Mouse (Mus musculus): ENCODE data around the gene Ppp6r3. TPM values are rescaled to one million over a fixed set of nuclear protein-coding genes. Genes with fewer than 3 reads are reported as not detected.

Ppp6r3 gene
- polyA plus RNA-seq, 1 experiment from 2014 or later: 43.1 TPM

DNA sequence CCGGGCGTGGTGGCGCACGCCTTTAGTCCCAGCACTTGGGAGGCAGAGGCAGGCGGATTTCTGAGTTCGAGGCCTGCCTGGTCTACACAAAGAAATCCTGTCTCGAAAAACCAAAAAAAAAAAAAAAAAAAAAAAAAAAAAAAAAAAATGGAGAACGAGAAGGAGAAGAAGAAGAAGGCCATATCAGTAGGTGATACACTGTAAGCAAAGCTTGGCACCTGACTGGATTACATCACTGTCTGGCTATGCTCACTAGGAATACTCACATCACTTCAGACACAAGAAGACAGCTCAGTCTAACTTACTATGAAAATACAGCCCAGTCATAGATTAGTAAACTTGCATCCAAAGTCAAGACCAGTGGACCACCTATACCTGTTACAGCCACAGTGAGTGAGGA is 20.8 kb downstream of the Ppp6r3 start:
- Histone ChIP-seq H3K4me1 (ENCODE audit: control insufficient read depth, insufficient read depth, low read length) (peaks cover 7% of the 10 kb centered on the region; the same call in 1 of the 2 replicates), H3K4me2 (ENCODE audit: low read depth, low read length) (no peak overlapping the region), H3K27me3 (replicated peaks; ENCODE audit: control insufficient read depth, insufficient read depth, low read length) (no peaks in the 10 kb centered on the region), H3K4me3 (ENCODE audit: low read length) (no peak overlapping the region), H3K9ac (ENCODE audit: low read depth, low read length) (no peak overlapping the region), H3K36me3 (ENCODE audit: control insufficient read depth, insufficient read depth, low read length) (no peaks in the 10 kb centered on the region), H3K9me3 (ENCODE audit: control insufficient read depth, low read length) (no peaks in the 10 kb centered on the region), H3K27ac (ENCODE audit: low read length) (no peak overlapping the region)
- 93% methylated on average over 8 of the region's 8 CpGs for WGBS
- ATAC-seq: no peak

DNA sequence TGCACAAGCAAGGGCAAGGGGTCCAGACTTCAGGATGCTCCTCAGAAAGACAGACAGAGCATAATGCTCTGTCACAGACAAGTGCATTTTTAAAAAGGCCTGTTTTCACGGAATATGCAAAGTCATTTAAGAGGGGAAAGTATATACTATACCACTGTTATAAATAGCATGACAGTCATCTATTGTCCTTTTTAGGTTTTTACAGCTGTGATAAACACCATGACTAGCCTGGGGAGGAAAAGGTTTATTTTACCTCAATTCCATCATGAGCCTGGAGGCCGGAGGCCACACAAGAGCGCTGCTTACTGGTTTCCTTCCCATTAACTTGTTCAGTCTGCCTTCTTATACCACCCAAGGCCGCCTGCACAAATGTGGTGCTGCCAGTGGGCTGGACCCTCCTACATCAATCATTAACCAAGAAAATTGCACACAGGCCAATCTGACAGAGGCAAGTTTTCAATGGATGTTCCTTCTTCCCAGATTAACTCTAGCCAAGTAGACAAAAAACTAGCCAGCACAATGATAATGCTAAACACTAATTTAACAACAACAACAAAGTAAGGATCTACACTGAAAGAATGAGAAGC is 23.9 kb downstream of the Ppp6r3 start:
- peak; percentile 66 for ATAC-seq
- no peak overlapping the region for H3K4me2 ChIP-seq (ENCODE audit: low read depth, low read length)
- no peaks in the 10 kb centered on the region for H3K9me3 ChIP-seq (ENCODE audit: control insufficient read depth, low read length)
- 29% methylated on average over 4 of the region's 4 CpGs for WGBS
- H3K9ac ChIP-seq (ENCODE audit: low read depth, low read length): no peak overlapping the region
- H3K4me1 ChIP-seq (ENCODE audit: control insufficient read depth, insufficient read depth, low read length): peaks cover 7% of the 10 kb centered on the region; the same call in 1 of the 2 replicates
- H3K36me3 ChIP-seq (ENCODE audit: control insufficient read depth, insufficient read depth, low read length): no peaks in the 10 kb centered on the region
- no peaks in the 10 kb centered on the region for H3K27me3 ChIP-seq (replicated peaks; ENCODE audit: control insufficient read depth, insufficient read depth, low read length)
- H3K27ac ChIP-seq (ENCODE audit: low read length): no peak overlapping the region
- H3K4me3 ChIP-seq (ENCODE audit: low read length): no peak overlapping the region

DNA sequence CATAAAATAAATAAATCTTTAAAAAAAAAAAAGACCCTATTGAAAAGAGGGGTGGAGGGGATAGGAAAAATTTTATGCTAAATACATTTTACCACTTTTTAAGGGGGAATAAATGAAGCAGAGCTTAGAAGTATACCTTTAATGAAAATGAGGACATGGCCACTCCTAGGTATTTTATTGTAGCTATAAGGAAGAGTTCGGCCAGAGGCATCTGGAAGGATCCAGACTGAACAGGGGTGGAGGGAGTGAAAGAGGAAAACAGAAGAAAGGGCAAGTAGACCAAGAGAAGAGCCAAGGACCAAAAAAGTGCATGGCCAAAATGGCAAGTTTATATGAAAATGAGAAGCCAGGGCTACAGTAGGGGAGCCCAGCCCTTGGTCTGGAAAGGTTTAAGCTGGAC is 25.4 kb downstream of the Ppp6r3 start:
- no peak for ATAC-seq
- no peaks in the 10 kb centered on the region for H3K27me3 ChIP-seq (replicated peaks; ENCODE audit: control insufficient read depth, insufficient read depth, low read length)
- H3K36me3 ChIP-seq (ENCODE audit: control insufficient read depth, insufficient read depth, low read length): no peaks in the 10 kb centered on the region; the same call in 1 of the 2 replicates
- H3K9ac ChIP-seq (ENCODE audit: low read depth, low read length): no peak overlapping the region
- no peaks in the 10 kb centered on the region for H3K9me3 ChIP-seq (ENCODE audit: control insufficient read depth, low read length)
- no peak overlapping the region for H3K27ac ChIP-seq (ENCODE audit: low read length)
- no peak overlapping the region for H3K4me3 ChIP-seq (ENCODE audit: low read length)
- 58% methylated on average over 1 of the region's 1 CpGs for WGBS
- no peak overlapping the region for H3K4me2 ChIP-seq (ENCODE audit: low read depth, low read length)
- H3K4me1 ChIP-seq (ENCODE audit: control insufficient read depth, insufficient read depth, low read length): peaks cover 10% of the 10 kb centered on the region; the same call in 1 of the 2 replicates

- Histone ChIP-seq H3K9me3 (ENCODE audit: control insufficient read depth, low read length) (no peaks in the 10 kb centered on the region), H3K4me1 (ENCODE audit: control insufficient read depth, insufficient read depth, low read length) (peaks cover 10% of the 10 kb centered on the region; the same call in 1 of the 2 replicates), H3K9ac (ENCODE audit: low read depth, low read length) (no peak overlapping the region), H3K36me3 (ENCODE audit: control insufficient read depth, insufficient read depth, low read length) (no peaks in the 10 kb centered on the region; the same call in 1 of the 2 replicates), H3K27ac (ENCODE audit: low read length) (no peak overlapping the region), H3K4me3 (ENCODE audit: low read length) (no peak overlapping the region), H3K27me3 (replicated peaks; ENCODE audit: control insufficient read depth, insufficient read depth, low read length) (no peaks in the 10 kb centered on the region), H3K4me2 (ENCODE audit: low read depth, low read length) (no peak overlapping the region)
- WGBS: 95% methylated on average over 1 of the region's 1 CpGs
- ATAC-seq: no peak
Measured at GRCm38 (mm10) chr19:3549263-3549662, 26.3 kb downstream of the Ppp6r3 start.

GRCm38 (mm10) chr19:3548311-3548710 is 27.2 kb downstream of the Ppp6r3 start:
- H3K36me3 ChIP-seq (ENCODE audit: control insufficient read depth, insufficient read depth, low read length): no peaks in the 10 kb centered on the region; the same call in 1 of the 2 replicates
- ATAC-seq: no peak
- no peak overlapping the region for H3K27ac ChIP-seq (ENCODE audit: low read length)
- no peak overlapping the region for H3K9ac ChIP-seq (ENCODE audit: low read depth, low read length)
- H3K27me3 ChIP-seq (replicated peaks; ENCODE audit: control insufficient read depth, insufficient read depth, low read length): no peaks in the 10 kb centered on the region
- no peak overlapping the region for H3K4me3 ChIP-seq (ENCODE audit: low read length)
- WGBS: 87% methylated on average over 1 of the region's 1 CpGs
- H3K4me1 ChIP-seq (ENCODE audit: control insufficient read depth, insufficient read depth, low read length): peaks cover 10% of the 10 kb centered on the region; the same call in 1 of the 2 replicates
- no peak overlapping the region for H3K4me2 ChIP-seq (ENCODE audit: low read depth, low read length)
- no peaks in the 10 kb centered on the region for H3K9me3 ChIP-seq (ENCODE audit: control insufficient read depth, low read length)

GRCm38 (mm10) chr19:3544995-3545394 is 30.6 kb downstream of the Ppp6r3 start:
- Histone ChIP-seq H3K9me3 (ENCODE audit: control insufficient read depth, low read length) (no peaks in the 10 kb centered on the region), H3K9ac (ENCODE audit: low read depth, low read length) (no peak overlapping the region), H3K4me3 (ENCODE audit: low read length) (no peak overlapping the region), H3K4me1 (ENCODE audit: control insufficient read depth, insufficient read depth, low read length) (0 out of 2 replicates have a peak, but pooled peaks cover 3% of the 10 kb centered on the region), H3K27me3 (replicated peaks; ENCODE audit: control insufficient read depth, insufficient read depth, low read length) (no peaks in the 10 kb centered on the region), H3K4me2 (ENCODE audit: low read depth, low read length) (no peak overlapping the region), H3K27ac (ENCODE audit: low read length) (no peak overlapping the region), H3K36me3 (ENCODE audit: control insufficient read depth, insufficient read depth, low read length) (no peaks in the 10 kb centered on the region; the same call in 1 of the 2 replicates)
- ATAC-seq: no peak
- 92% methylated on average over 2 of the region's 2 CpGs for WGBS

- H3K27ac ChIP-seq (ENCODE audit: low read length): no peak overlapping the region
- no peak for ATAC-seq
- 0 out of 2 replicates have a peak, but pooled peaks cover 3% of the 10 kb centered on the region for H3K4me1 ChIP-seq (ENCODE audit: control insufficient read depth, insufficient read depth, low read length)
- no peaks in the 10 kb centered on the region; the same call in 1 of the 2 replicates for H3K36me3 ChIP-seq (ENCODE audit: control insufficient read depth, insufficient read depth, low read length)
- no peak overlapping the region for H3K9ac ChIP-seq (ENCODE audit: low read depth, low read length)
- H3K4me3 ChIP-seq (ENCODE audit: low read length): no peak overlapping the region
- H3K9me3 ChIP-seq (ENCODE audit: control insufficient read depth, low read length): no peaks in the 10 kb centered on the region
- H3K4me2 ChIP-seq (ENCODE audit: low read depth, low read length): no peak overlapping the region
- no peaks in the 10 kb centered on the region for H3K27me3 ChIP-seq (replicated peaks; ENCODE audit: control insufficient read depth, insufficient read depth, low read length)
- 95% methylated on average over 4 of the region's 4 CpGs for WGBS
Measured at GRCm38 (mm10) chr19:3542591-3542990, 33.0 kb downstream of the Ppp6r3 start.

GRCm38 (mm10) chr19:3540997-3541396 is 34.6 kb downstream of the Ppp6r3 start:
- Histone ChIP-seq H3K36me3 (ENCODE audit: control insufficient read depth, insufficient read depth, low read length) (no peaks in the 10 kb centered on the region; the same call in 1 of the 2 replicates), H3K4me3 (ENCODE audit: low read length) (no peak overlapping the region), H3K9me3 (ENCODE audit: control insufficient read depth, low read length) (no peaks in the 10 kb centered on the region), H3K27me3 (replicated peaks; ENCODE audit: control insufficient read depth, insufficient read depth, low read length) (no peaks in the 10 kb centered on the region), H3K4me2 (ENCODE audit: low read depth, low read length) (no peak overlapping the region), H3K9ac (ENCODE audit: low read depth, low read length) (no peak overlapping the region), H3K27ac (ENCODE audit: low read length) (no peak overlapping the region), H3K4me1 (ENCODE audit: control insufficient read depth, insufficient read depth, low read length) (0 out of 2 replicates have a peak, but pooled peaks cover under 1% of the 10 kb centered on the region)
- WGBS: 92% methylated on average over 5 of the region's 5 CpGs
- no peak for ATAC-seq

DNA sequence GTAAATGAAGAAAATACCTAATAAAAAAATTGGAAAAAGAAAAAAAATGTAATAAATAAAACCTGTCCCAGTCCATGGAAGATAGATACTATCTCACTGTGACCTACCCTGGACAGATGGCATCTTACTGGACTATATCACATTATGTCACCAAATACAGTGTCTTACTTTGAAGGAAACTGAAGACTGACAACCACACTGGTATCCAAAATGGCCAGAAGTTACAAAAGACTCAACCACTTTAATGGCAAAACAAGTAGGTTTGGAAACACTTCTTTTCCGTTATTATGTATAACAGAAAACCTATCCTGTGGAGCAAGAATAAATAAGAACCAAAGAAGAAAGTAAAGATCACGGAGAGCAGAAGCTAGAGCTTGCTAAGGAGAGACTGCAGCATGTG is 35.3 kb downstream of the Ppp6r3 start:
- ATAC-seq: no peak
- Histone ChIP-seq H3K9ac (ENCODE audit: low read depth, low read length) (no peak overlapping the region), H3K27me3 (replicated peaks; ENCODE audit: control insufficient read depth, insufficient read depth, low read length) (no peaks in the 10 kb centered on the region), H3K9me3 (ENCODE audit: control insufficient read depth, low read length) (no peaks in the 10 kb centered on the region), H3K36me3 (ENCODE audit: control insufficient read depth, insufficient read depth, low read length) (no peaks in the 10 kb centered on the region; the same call in 1 of the 2 replicates), H3K4me1 (ENCODE audit: control insufficient read depth, insufficient read depth, low read length) (no peaks in the 10 kb centered on the region), H3K27ac (ENCODE audit: low read length) (no peak overlapping the region), H3K4me3 (ENCODE audit: low read length) (no peak overlapping the region), H3K4me2 (ENCODE audit: low read depth, low read length) (no peak overlapping the region)
- 92% methylated on average over 2 of the region's 2 CpGs for WGBS

DNA sequence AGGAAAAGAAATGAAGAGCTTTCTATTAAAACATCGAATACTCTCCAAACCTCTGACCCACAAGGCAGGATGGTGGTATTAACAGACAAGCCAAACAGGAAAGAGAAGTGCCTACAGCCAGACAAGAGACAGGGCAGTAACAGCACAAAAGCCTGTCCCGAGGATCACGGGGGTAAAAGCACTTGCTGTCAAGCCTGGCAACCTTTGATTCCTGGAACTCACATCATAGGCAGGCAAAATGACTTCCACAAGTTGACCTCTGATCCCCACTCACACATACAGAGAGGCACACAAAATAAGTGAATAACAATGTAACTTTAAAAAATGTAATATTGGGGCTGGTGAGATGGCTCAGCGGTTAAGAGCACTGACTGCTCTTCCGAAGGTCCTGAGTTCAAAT is 36.1 kb downstream of the Ppp6r3 start:
- Histone ChIP-seq H3K27ac (ENCODE audit: low read length) (no peak overlapping the region), H3K9ac (ENCODE audit: low read depth, low read length) (no peak overlapping the region), H3K4me1 (ENCODE audit: control insufficient read depth, insufficient read depth, low read length) (no peaks in the 10 kb centered on the region), H3K27me3 (replicated peaks; ENCODE audit: control insufficient read depth, insufficient read depth, low read length) (no peaks in the 10 kb centered on the region), H3K36me3 (ENCODE audit: control insufficient read depth, insufficient read depth, low read length) (no peaks in the 10 kb centered on the region), H3K4me3 (ENCODE audit: low read length) (no peak overlapping the region), H3K9me3 (ENCODE audit: control insufficient read depth, low read length) (no peaks in the 10 kb centered on the region), H3K4me2 (ENCODE audit: low read depth, low read length) (no peak overlapping the region)
- 84% methylated on average over 5 of the region's 5 CpGs for WGBS
- ATAC-seq: no peak

Data from intestine, embryonic 16.5 days (tissue).